Mouse (Mus musculus) effector memory CD4-positive, alpha-beta T cell, adult 5 months (primary cell): Measurements from ENCODE around the gene Gm11634. TPM values are rescaled to one million over a fixed set of nuclear protein-coding genes. Genes with fewer than 3 reads are reported as not detected.

Experiments used
- polyA plus RNA-seq: library from polyadenylated mRNA; unstranded; fragments of 100-300 nt; shearing (Covaris generic); gene quantifications from one replicate; pipeline ENCODE4 v1.2.1, GENCODE M21; 2017

The Gm11634 gene
- not detected for polyA plus RNA-seq

DNA sequence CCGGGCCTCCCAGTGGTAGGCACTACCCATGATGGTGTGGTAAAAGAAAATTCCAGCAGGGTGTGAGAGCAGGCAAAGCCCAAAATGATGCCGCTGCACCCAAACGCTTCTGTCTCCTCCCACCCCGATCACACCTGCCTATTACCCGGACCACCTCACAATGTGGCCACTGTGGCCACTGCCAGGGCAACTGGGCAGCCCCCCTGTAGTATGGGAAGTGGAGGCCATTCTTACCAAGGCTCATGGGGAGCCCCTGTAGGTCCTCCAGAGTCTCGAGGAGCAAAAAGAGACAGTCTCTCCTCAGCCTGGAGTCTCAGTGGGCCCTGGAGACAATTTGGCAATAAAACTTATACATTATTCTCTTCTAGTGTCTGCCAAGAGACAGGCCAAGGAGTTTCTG, at the start of gene Gm11634:
Gene Gm11634 (minus strand): TSS at position 101 of the 400 bp plus-strand sequence.

DNA sequence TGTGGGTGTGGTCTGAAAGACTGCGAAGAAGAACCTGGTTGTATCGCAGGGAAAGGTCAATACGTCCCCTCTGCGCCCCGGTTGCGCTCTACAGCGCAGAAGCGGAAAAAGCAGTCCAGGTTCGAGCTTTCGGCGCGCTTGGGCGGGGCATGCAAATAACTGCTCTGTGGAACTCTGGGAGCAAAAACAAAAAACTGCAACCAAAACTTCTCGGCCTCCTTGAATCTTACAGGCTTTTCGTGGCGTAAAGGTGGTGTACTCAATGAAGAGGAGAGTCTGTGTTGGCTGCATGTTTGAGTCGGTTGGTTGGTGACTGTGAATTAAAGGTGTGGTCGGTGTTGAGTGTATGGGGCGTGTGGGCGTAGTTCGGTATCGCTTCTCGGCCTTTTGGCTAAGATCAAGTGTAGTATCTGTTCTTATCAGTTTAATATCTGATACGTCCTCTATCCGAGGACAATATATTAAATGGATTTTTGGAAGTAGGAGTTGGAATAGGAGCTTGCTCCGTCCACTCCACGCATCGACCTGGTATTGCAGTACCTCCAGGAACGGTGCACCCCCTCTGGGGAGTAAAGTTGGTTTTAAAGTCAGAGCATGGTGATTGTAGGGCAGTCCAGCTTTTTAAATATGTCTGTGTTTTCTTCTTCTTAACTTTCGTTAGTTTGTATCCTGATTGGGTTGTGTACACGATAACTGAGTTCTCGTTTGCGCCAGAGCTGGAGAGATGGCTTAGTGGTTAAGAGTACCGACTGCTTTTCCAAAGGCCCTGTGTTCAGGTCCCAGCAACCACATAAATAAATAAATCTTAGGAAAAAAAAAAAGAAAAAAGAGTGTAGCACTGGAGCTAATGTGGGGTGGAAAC, 28.2 kb upstream of the Gm11634 start, which contains the start of gene Rdm1:
Gene Rdm1 (plus strand): TSS at position 201 of the 862 bp plus-strand sequence.

DNA sequence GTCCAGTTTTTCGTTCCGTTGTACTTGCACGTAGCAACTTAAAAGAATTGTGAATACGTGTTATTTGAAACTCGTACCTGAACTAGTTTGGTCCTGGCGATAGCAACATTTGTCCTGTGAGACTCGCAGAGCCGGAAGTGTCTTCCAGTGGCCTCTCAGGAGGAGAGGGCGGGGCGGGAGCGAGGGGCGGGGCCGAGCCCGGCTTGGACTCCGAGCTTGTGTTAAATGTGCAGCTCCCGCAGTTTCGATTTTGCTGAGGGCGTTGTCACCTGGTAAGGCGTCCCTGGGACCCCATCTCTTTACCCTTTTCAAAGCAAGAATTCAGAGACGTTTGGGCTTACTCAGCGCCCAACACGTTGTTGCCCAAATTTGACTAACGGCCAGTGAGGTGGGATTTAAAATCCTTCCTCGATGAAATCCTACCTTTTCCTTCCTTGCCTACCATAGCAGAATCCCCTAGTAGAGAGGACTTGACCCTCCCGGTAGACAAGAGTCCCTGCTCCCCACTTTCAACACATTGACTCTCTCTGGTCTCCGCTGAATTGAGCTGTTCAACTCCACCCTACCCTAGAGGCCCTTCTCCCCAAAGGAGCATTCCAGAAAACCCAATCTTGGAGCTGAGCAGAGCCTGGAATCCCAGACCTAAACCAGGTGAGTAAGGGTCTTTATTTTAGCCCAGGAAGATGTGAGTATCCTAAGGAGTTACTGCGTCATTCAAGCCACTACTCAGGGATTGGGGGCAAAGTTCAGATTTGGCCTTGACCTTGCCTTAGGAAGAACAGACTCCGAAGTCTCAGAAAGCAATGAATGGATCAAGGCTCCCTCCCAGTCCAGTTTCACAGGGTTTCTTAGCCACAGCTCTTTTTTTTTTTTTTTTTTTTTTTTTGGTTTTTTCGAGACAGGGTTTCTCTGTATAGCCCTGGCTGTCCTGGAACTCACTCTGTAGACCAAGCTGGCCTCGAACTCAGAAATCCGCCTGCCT, 16.7 kb downstream of the Gm11634 start, which contains the start of gene Tmem106a:
Gene Tmem106a (plus strand): TSS at position 189 of the 982 bp plus-strand sequence.

DNA sequence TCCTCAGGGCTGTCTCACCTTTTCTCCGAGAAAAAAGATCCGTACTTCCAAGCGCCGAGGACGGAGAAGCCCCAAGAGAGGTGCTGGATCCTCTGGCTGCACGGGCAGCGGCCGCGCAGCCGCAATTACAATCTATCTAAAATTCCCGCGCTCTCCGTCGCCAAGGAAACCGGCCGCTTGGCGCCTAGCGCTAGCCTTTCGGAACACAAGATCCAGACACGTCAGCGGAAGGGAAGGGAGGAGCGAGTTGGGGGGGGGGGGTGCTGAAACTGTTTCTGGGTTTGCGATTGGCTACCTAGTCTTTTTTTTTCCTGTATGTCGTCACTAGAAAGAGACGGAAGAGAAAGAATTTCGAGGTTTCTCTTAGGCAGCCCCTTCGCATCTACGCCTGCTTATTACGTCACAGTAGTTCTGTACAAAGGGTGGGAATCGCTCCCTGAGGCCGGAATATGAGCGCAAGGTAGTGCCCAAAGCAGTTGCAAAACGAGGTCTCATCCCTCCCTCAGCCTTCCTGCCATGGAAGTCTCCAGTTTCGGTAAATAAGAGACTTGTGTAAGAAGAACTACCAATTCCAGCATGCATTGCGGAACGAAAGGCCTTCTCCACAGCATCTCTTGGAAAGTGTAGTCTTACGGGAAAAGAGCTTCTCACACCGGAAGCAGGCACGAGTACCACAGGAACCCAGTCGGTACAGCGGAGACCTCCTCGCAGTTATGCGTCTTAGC, 47.1 kb downstream of the Gm11634 start, which contains the start of the genes Brca1 and Nbr1:
Gene Brca1 (minus strand): TSS at position 205 of the 725 bp plus-strand sequence.
Gene Nbr1 (plus strand): TSS at position 399 of the 725 bp plus-strand sequence.

Other genes with a start within 250 kb of the Gm11634 start
- not detected for gene G6pc, start 231.7 kb downstream of the Gm11634 start, polyA plus RNA-seq
- gene Aarsd1, start 181.6 kb downstream of the Gm11634 start, polyA plus RNA-seq: 28.2 TPM
- gene Gm27029, start 174.5 kb downstream of the Gm11634 start, polyA plus RNA-seq: 1.2 TPM
- 29.7 TPM for gene Rundc1, start 174.2 kb downstream of the Gm11634 start, polyA plus RNA-seq
- gene Ptges3l, start 173.9 kb downstream of the Gm11634 start, polyA plus RNA-seq: 4.1 TPM
- gene Rpl27, start 157.0 kb downstream of the Gm11634 start, polyA plus RNA-seq: 282 TPM
- 106 TPM for gene Ifi35, start 150.8 kb downstream of the Gm11634 start, polyA plus RNA-seq
- gene Rnd2, start 134.3 kb downstream of the Gm11634 start, polyA plus RNA-seq: 0.36 TPM
- gene Vat1, start 133.0 kb downstream of the Gm11634 start, polyA plus RNA-seq: 0.80 TPM
- 2.3 TPM for gene Brca1, start 47.3 kb downstream of the Gm11634 start, polyA plus RNA-seq
- 134 TPM for gene Nbr1, start 47.1 kb downstream of the Gm11634 start, polyA plus RNA-seq
- gene Tmem106a, start 17.0 kb downstream of the Gm11634 start, polyA plus RNA-seq: 9.4 TPM
- gene Rdm1, start 27.9 kb upstream of the Gm11634 start, polyA plus RNA-seq: 41.2 TPM
- gene Arl4d, start 66.3 kb upstream of the Gm11634 start, polyA plus RNA-seq: 4.8 TPM
- gene Dhx8, start 133.7 kb upstream of the Gm11634 start, polyA plus RNA-seq: 52.7 TPM
- gene Etv4, start 186.1 kb upstream of the Gm11634 start, polyA plus RNA-seq: not detected